Mouse (Mus musculus) lung, adult 2 months (tissue): ENCODE results near the gene Glyat. TPM values are rescaled to one million over a fixed set of nuclear protein-coding genes. Genes with fewer than 3 reads are reported as not detected.

Source experiments
- DNase-seq: peaks from one replicate; pipeline ENCODE4 v3.0.0; 2022
- H3K4me1 ChIP-seq: fragments of 200-500 bp; 2 replicates; pipeline ENCODE4 v1.6.1; 2011; ENCODE audit warnings: low read length; ENCODE audit not compliant: control insufficient read depth, insufficient read depth
- H3K4me3 ChIP-seq: fragments of 200-500 bp; replicated peaks from 2 replicates; pipeline ENCODE3; 2011; ENCODE audit warnings: low read depth, mild to moderate bottlenecking, control low read depth, low read length; ENCODE audit errors: extremely low read depth
- CTCF ChIP-seq: fragments of 200-500 bp; IDR thresholded peaks from 2 replicates; pipeline ENCODE4 v1.5.1; 2011; ENCODE audit warnings: mild to moderate bottlenecking, low read length, control low read depth; ENCODE audit not compliant: insufficient read depth
- POLR2A ChIP-seq: fragments of 200-500 bp; IDR thresholded peaks from 2 replicates; pipeline ENCODE4 v1.6.1; 2011; ENCODE audit warnings: low read depth, mild to moderate bottlenecking, control low read depth, low read length, borderline replicate concordance; ENCODE audit errors: extremely low read depth
- WGBS: fragments of 180-500 bp; shearing (Covaris S2); methylation state at CpG from one replicate; pipeline ENCODE4 v1.1.7; 2018; 5-methylcytosine and 5-hydroxymethylcytosine counted together
- polyA plus RNA-seq: library from polyadenylated mRNA; depleted of rRNA; stranded (reverse); fragments of >200 nt; gene quantifications from 2 replicates; pipeline ENCODE4 v1.2.3, GENCODE M21; 2012; rRNA removed

The Glyat gene
- polyA plus RNA-seq, 1 experiment = not detected

- H3K4me1 ChIP-seq = no peaks in the 10 kb centered on the region
- no peak within 1 kb of the TSS for H3K4me3 ChIP-seq
- no peak for DNase-seq
- no peak for TF ChIP-seq CTCF
- no peak for TF ChIP-seq POLR2A
Measured at GRCm38 (mm10) chr19:12670139-12670538, 37.0 kb downstream of the Glyat start, which contains the start of gene Olfr1442. Olfr1442 (plus strand) TSS chr19:12670439.

- DNase-seq = no peak
- WGBS = 79% methylated on average over 4 of the region's 4 CpGs
- no peak overlapping the region for H3K4me3 ChIP-seq
- no peak for TF ChIP-seq POLR2A
- TF ChIP-seq CTCF = no peak
- no peaks in the 10 kb centered on the region for H3K4me1 ChIP-seq
Measured at GRCm38 (mm10) chr19:12671051-12671450, 37.9 kb downstream of the Glyat start.

GRCm38 (mm10) chr19:12677812-12678211, 44.7 kb downstream of the Glyat start, which contains the start of gene Olfr1443:
Olfr1443 (plus strand) TSS chr19:12678112.
- no peaks in the 10 kb centered on the region for H3K4me1 ChIP-seq
- H3K4me3 ChIP-seq = no peak within 1 kb of the TSS
- TF ChIP-seq CTCF (no peak), POLR2A (no peak)
- DNase-seq = no peak
- 65% methylated on average over 3 of the region's 3 CpGs for WGBS

DNA sequence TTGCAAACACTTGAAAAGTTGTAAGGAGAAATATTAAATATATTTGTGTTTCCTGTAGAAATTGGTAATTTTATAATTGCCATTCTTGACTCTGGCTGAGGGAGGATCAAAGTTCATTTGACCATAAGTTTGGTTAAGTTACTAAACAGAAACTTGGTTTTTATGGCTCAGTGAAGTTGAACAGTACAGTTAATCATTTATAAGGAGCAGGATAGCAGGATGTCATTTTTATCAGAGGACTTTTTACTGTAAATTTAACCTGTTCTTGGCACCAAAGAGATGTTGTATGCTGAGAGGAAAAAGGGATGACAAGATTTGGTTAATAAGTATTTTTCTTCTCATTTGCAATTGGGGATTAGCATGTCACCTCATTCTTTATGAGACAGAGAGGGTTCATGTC, 51.5 kb downstream of the Glyat start:
- Histone ChIP-seq H3K4me3 (no peak overlapping the region), H3K4me1 (no peaks in the 10 kb centered on the region)
- no peak for DNase-seq
- TF ChIP-seq POLR2A = no peak
- no peak for TF ChIP-seq CTCF

- Histone ChIP-seq H3K4me3 (no peak overlapping the region), H3K4me1 (no peaks in the 10 kb centered on the region)
- no peak for TF ChIP-seq POLR2A
- TF ChIP-seq CTCF = no peak
- DNase-seq = no peak
Measured at GRCm38 (mm10) chr19:12685231-12685630, 52.1 kb downstream of the Glyat start.

DNA sequence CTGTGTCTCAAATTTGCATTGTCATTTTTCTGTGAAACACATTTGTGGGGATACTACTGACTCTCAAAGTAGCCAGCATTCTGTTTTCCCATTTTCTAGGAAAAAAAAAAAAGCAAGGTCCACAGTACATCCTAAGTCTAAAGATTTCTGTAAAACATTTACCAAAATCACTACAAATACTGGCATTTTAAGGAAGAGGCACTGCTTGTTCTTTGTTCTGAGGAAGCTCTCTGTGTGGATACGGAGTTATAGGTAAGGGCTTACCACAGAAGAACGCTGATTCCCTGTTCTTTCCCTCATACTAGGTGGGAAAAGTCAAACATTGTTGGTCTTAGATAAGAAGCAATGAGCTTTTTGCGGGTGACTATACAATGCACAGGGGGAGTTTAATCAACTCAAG, 62.5 kb downstream of the Glyat start, which contains the start of gene Keg1:
Keg1 (plus strand) TSS at position 197 of the 400 bp plus-strand sequence.
- Histone ChIP-seq H3K4me3 (no peak within 1 kb of the TSS), H3K4me1 (no peaks in the 10 kb centered on the region)
- TF ChIP-seq POLR2A = no peak
- no peak for TF ChIP-seq CTCF
- DNase-seq = no peak
- WGBS = 68% methylated on average over 3 of the region's 3 CpGs

GRCm38 (mm10) chr19:12696221-12696620, 63.1 kb downstream of the Glyat start:
- Histone ChIP-seq H3K4me3 (no peak overlapping the region), H3K4me1 (no peaks in the 10 kb centered on the region)
- DNase-seq = no peak
- no peak for TF ChIP-seq CTCF
- no peak for TF ChIP-seq POLR2A

Other genes with a start within 250 kb of the Glyat start
- gene Olfr1440, start 246.0 kb upstream of the Glyat start, polyA plus RNA-seq = not detected in 2 replicates
- gene Olfr1441, start 215.9 kb upstream of the Glyat start, polyA plus RNA-seq = not detected in 2 replicates
- gene Pfpl, start 205.4 kb upstream of the Glyat start, polyA plus RNA-seq = not detected in 2 replicates
- 22.2 and 35.3 TPM in 2 replicates for gene Mpeg1, start 172.5 kb upstream of the Glyat start, polyA plus RNA-seq
- gene Dtx4, start 131.9 kb upstream of the Glyat start, polyA plus RNA-seq = 10.3 and 13.8 TPM in 2 replicates
- gene Fam111a, start 87.6 kb upstream of the Glyat start, polyA plus RNA-seq = 1.4 and 2.8 TPM in 2 replicates
- gene Gm4952, start 33.3 kb upstream of the Glyat start, polyA plus RNA-seq = not detected in 2 replicates
- gene Olfr1442, start 37.1 kb downstream of the Glyat start, polyA plus RNA-seq = not detected in 2 replicates
- gene Olfr1443, start 44.8 kb downstream of the Glyat start, polyA plus RNA-seq = not detected in 2 replicates
- gene Keg1, start 62.5 kb downstream of the Glyat start, polyA plus RNA-seq = 0.06 TPM in 1 of 2 replicates, not detected in the other
- 0.70 and 1.0 TPM in 2 replicates for gene Cntf, start 132.3 kb downstream of the Glyat start, polyA plus RNA-seq
- 10.9 and 14.7 TPM in 2 replicates for gene Zfp91, start 162.8 kb downstream of the Glyat start, polyA plus RNA-seq
- 3.8 and 6.1 TPM in 2 replicates for gene Lpxn, start 162.9 kb downstream of the Glyat start, polyA plus RNA-seq
- gene Gm5244, start 213.4 kb downstream of the Glyat start, polyA plus RNA-seq = not detected in 2 replicates
- gene Olfr1444, start 224.0 kb downstream of the Glyat start, polyA plus RNA-seq = not detected in 2 replicates